12 mouse cellular contexts compared by ENCODE assay signal in genomic region chr9:117246173-117246572, GRCm38 (mm10).
DNase-seq lines count a peak whose midpoint lies in the region; ATAC-seq lines count a peak whose summit lies in the region.
"Had no signal": no experiment of that assay in that cellular context is flagged by ENCODE, and none has a peak within 500 bp of the region (broad histone marks: within the 10 kb centered on the region; RNA-seq: fewer than 3 reads in every experiment).

No protein-coding gene starts in this region.

- H3K36me3 ChIP-seq in lung, embryonic 16.5 days (ENCODE audit: control insufficient read depth, insufficient read depth, low read length): peaks cover 14% of the 10 kb centered on the region
- peaks cover 17% of the 10 kb centered on the region for H3K36me3 ChIP-seq in embryonic facial prominence, embryonic 14.5 days (ENCODE audit: control insufficient read depth, insufficient read depth, low read length)
- no peaks in the 10 kb centered on the region for H3K36me3 ChIP-seq in neural tube, embryonic 15.5 days
- H3K36me3 ChIP-seq in midbrain, embryonic 13.5 days: no peaks in the 10 kb centered on the region
- H3K36me3 ChIP-seq: hindbrain, embryonic 15.5 days; liver, embryonic 13.5 days; midbrain, embryonic 12.5 days had no signal

- peaks cover 33% of the 10 kb centered on the region for H3K4me1 ChIP-seq in lung, embryonic 16.5 days (replicated peaks; ENCODE audit: control insufficient read depth, insufficient read depth, low read length)
- H3K4me1 ChIP-seq in embryonic facial prominence, embryonic 14.5 days (ENCODE audit: control insufficient read depth, insufficient read depth, low read length): peaks cover 38% of the 10 kb centered on the region
- H3K4me1 ChIP-seq in neural tube, embryonic 15.5 days: peaks cover 48% of the 10 kb centered on the region
- peaks cover 10% of the 10 kb centered on the region for H3K4me1 ChIP-seq in midbrain, embryonic 13.5 days (replicated peaks)

- intact Hi-C loops in heart, postnatal 10 days (cut with DNase I): no loop called here

- H3K27ac ChIP-seq in lung, embryonic 16.5 days (ENCODE audit: low read length): peak overlapping the region; percentile 91
- H3K27ac ChIP-seq in embryonic facial prominence, embryonic 14.5 days (replicated peaks; ENCODE audit: low read depth, low read length): peak overlapping the region; percentile 39
- H3K27ac ChIP-seq in neural tube, embryonic 15.5 days (replicated peaks): no peak overlapping the region
- no peak overlapping the region for H3K27ac ChIP-seq in midbrain, embryonic 13.5 days
- H3K27ac ChIP-seq: hindbrain, embryonic 15.5 days; liver, embryonic 13.5 days; midbrain, embryonic 12.5 days had no signal

- DNase-seq in heart, postnatal 10 days: peak; percentile 12 to 21
- no peak for DNase-seq in heart, postnatal 4 days
- no peak for DNase-seq in lung, postnatal 14 days
- DNase-seq in embryonic facial prominence, embryonic 14.5 days (ENCODE audit: low spot score): peak; percentile 91
- no peak for DNase-seq in layer of hippocampus, adult 18-20 months (ENCODE audit: low spot score in 2 of 2)
- DNase-seq: liver, embryonic 13.5 days; thymus, adult 2 months had no signal

- WGBS in lung, embryonic 16.5 days: 62% methylated on average over 12 of the region's 12 CpGs
- 43% methylated on average over 12 of the region's 12 CpGs for WGBS in embryonic facial prominence, embryonic 14.5 days
- 69% methylated on average over 12 of the region's 12 CpGs for WGBS in neural tube, embryonic 15.5 days
- WGBS in midbrain, embryonic 13.5 days: 88% methylated on average over 12 of the region's 12 CpGs

- peak; percentile 35; the same call in 1 of the 2 replicates for ATAC-seq in lung, embryonic 16.5 days (ENCODE audit: low read depth)
- ATAC-seq in embryonic facial prominence, embryonic 14.5 days (ENCODE audit: low read depth): peak; percentile 69; the same call in 1 of the 2 replicates
- no peak for ATAC-seq in neural tube, embryonic 15.5 days (ENCODE audit: low FRiP score)
- ATAC-seq in midbrain, embryonic 13.5 days: no peak

- no peaks in the 10 kb centered on the region for H3K27me3 ChIP-seq in lung, embryonic 16.5 days (ENCODE audit: control insufficient read depth, insufficient read depth, low read depth, low read length)
- H3K27me3 ChIP-seq in embryonic facial prominence, embryonic 14.5 days (replicated peaks; ENCODE audit: control insufficient read depth, insufficient read depth, low read length): no peaks in the 10 kb centered on the region
- no peaks in the 10 kb centered on the region for H3K27me3 ChIP-seq in neural tube, embryonic 15.5 days (replicated peaks)
- H3K27me3 ChIP-seq in midbrain, embryonic 13.5 days: no peaks in the 10 kb centered on the region
- H3K27me3 ChIP-seq: hindbrain, embryonic 15.5 days; liver, embryonic 13.5 days had no signal

- H3K4me3 ChIP-seq in lung, embryonic 16.5 days (ENCODE audit: low read length): 0 out of 2 replicates have a peak overlapping the region, but pooled peaks have one; percentile 12
- peak overlapping the region; percentile 11; the same call in 1 of the 2 replicates for H3K4me3 ChIP-seq in embryonic facial prominence, embryonic 14.5 days (ENCODE audit: low read depth, low read length)
- H3K4me3 ChIP-seq in neural tube, embryonic 15.5 days (replicated peaks): no peak overlapping the region
- H3K4me3 ChIP-seq in midbrain, embryonic 13.5 days (replicated peaks): no peak overlapping the region
- H3K4me3 ChIP-seq: hindbrain, embryonic 15.5 days; liver, embryonic 13.5 days; midbrain, embryonic 12.5 days had no signal

- H3K9me3 ChIP-seq in lung, embryonic 16.5 days (ENCODE audit: control insufficient read depth, low read length): peaks cover 7% of the 10 kb centered on the region
- peaks cover 12% of the 10 kb centered on the region for H3K9me3 ChIP-seq in embryonic facial prominence, embryonic 14.5 days (ENCODE audit: control insufficient read depth, low read length)
- no peaks in the 10 kb centered on the region; the same call in 1 of the 2 replicates for H3K9me3 ChIP-seq in neural tube, embryonic 15.5 days (replicated peaks)
- H3K9me3 ChIP-seq in midbrain, embryonic 13.5 days: 0 out of 2 replicates have a peak, but pooled peaks cover 3% of the 10 kb centered on the region
- H3K9me3 ChIP-seq: hindbrain, embryonic 15.5 days; midbrain, embryonic 12.5 days had no signal

- peak overlapping the region; percentile 50 for H3K9ac ChIP-seq in lung, embryonic 16.5 days (ENCODE audit: low read length)
- peak overlapping the region; percentile 30; the same call in 1 of the 2 replicates for H3K9ac ChIP-seq in embryonic facial prominence, embryonic 14.5 days (ENCODE audit: low read depth, low read length)
- H3K9ac ChIP-seq in neural tube, embryonic 15.5 days (replicated peaks): no peak overlapping the region
- H3K9ac ChIP-seq in midbrain, embryonic 13.5 days (replicated peaks): no peak overlapping the region
- H3K9ac ChIP-seq: hindbrain, embryonic 15.5 days; liver, embryonic 13.5 days; midbrain, embryonic 12.5 days had no signal

- peak overlapping the region; percentile 58 for H3K4me2 ChIP-seq in lung, embryonic 16.5 days (ENCODE audit: low read depth, low read length)
- peak overlapping the region; percentile 64 for H3K4me2 ChIP-seq in embryonic facial prominence, embryonic 14.5 days (ENCODE audit: low read depth, low read length)
- peak overlapping the region; percentile 41 for H3K4me2 ChIP-seq in neural tube, embryonic 15.5 days
- no peak overlapping the region for H3K4me2 ChIP-seq in midbrain, embryonic 13.5 days (replicated peaks)
- H3K4me2 ChIP-seq: liver, embryonic 13.5 days; midbrain, embryonic 12.5 days had no signal

Comparison
In these comparisons a context has a peak if more than half of its experiments do, and no peak if none do; other contexts are left out.
1. DNase-seq: peak in heart, postnatal 10 days (2 of 2) and embryonic facial prominence, embryonic 14.5 days (single experiment); none in heart, postnatal 4 days (single experiment), lung, postnatal 14 days (single experiment) and layer of hippocampus, adult 18-20 months (0 of 2).
2. ATAC-seq: peak in lung, embryonic 16.5 days (single experiment) and embryonic facial prominence, embryonic 14.5 days (single experiment); none in neural tube, embryonic 15.5 days (single experiment) and midbrain, embryonic 13.5 days (single experiment).
3. H3K27ac ChIP-seq: peak in lung, embryonic 16.5 days (single experiment) and embryonic facial prominence, embryonic 14.5 days (single experiment); none in neural tube, embryonic 15.5 days (single experiment) and midbrain, embryonic 13.5 days (single experiment).
4. H3K4me3 ChIP-seq: peak in lung, embryonic 16.5 days (single experiment) and embryonic facial prominence, embryonic 14.5 days (single experiment); none in neural tube, embryonic 15.5 days (single experiment) and midbrain, embryonic 13.5 days (single experiment).
5. H3K9ac ChIP-seq: peak in lung, embryonic 16.5 days (single experiment) and embryonic facial prominence, embryonic 14.5 days (single experiment); none in neural tube, embryonic 15.5 days (single experiment) and midbrain, embryonic 13.5 days (single experiment).